Mouse (Mus musculus) intestine, embryonic 14.5 days (tissue): ENCODE measurements around the gene Tatdn3. TPM values are rescaled to one million over a fixed set of nuclear protein-coding genes. Genes with fewer than 3 reads are reported as not detected.

Experiments
- ATAC-seq: fragments of 200-750 bp; cut with Nextera tagmentation; replicated peaks from 2 replicates; pipeline ENCODE4 v1.8.0; 2017; ENCODE audit warnings: low read depth, moderate number of reproducible peaks, moderate TSS enrichment, moderate library complexity; ENCODE audit not compliant: low FRiP score, low TSS enrichment
- DNase-seq: peaks from one replicate; pipeline ENCODE4 v3.0.0-alpha.2; 2018; ENCODE audit warnings: low spot score
- H3K27ac ChIP-seq: fragments of 300-500 bp; sonication (generic); 2 replicates; pipeline ENCODE4 v1.5.1; 2014; ENCODE audit warnings: low read depth, mild to moderate bottlenecking, control low read depth
- H3K27me3 ChIP-seq: fragments of 300-500 bp; sonication (generic); replicated peaks from 2 replicates; pipeline ENCODE4 v1.6.1; 2014; ENCODE audit warnings: low read length, control low read depth; ENCODE audit not compliant: control insufficient read depth, insufficient read depth
- H3K36me3 ChIP-seq: fragments of 300-500 bp; sonication (generic); 2 replicates; pipeline ENCODE4 v1.6.1; 2014; ENCODE audit warnings: low read length, control low read depth; ENCODE audit not compliant: control insufficient read depth, insufficient read depth
- H3K4me1 ChIP-seq: fragments of 300-500 bp; sonication (generic); replicated peaks from 2 replicates; pipeline ENCODE4 v1.6.1; 2014; ENCODE audit warnings: low read length, control low read depth, mixed read lengths; ENCODE audit not compliant: control insufficient read depth, insufficient read depth
- H3K4me2 ChIP-seq: fragments of 300-500 bp; sonication (generic); 2 replicates; pipeline ENCODE4 v1.6.1; 2014; ENCODE audit warnings: low read length
- H3K4me3 ChIP-seq: fragments of 300-500 bp; sonication (generic); 2 replicates; pipeline ENCODE4 v1.5.1; 2014; ENCODE audit warnings: low read depth, low read length, control low read depth, mixed read lengths
- H3K9ac ChIP-seq: fragments of 300-500 bp; sonication (generic); 2 replicates; pipeline ENCODE4 v1.6.1; 2014; ENCODE audit warnings: mild to moderate bottlenecking, low read length
- H3K9me3 ChIP-seq: fragments of 300-500 bp; sonication (generic); 2 replicates; pipeline ENCODE4 v1.6.1; 2016; ENCODE audit warnings: low read length, control low read depth; ENCODE audit not compliant: control insufficient read depth
- WGBS: fragments of 180-500 bp; shearing (Covaris S2); extraction: QIAGEN DNeasy Blood & Tissue Kit; methylation state at CpG from one replicate; pipeline ENCODE4 v1.1.7; 2014; 5-methylcytosine and 5-hydroxymethylcytosine counted together
- polyA plus RNA-seq: library from polyadenylated mRNA; unstranded; fragments of >200 nt; fragmentation: Nextera tagmentation; extraction: Ambion mirVana; gene quantifications from 2 replicates; pipeline ENCODE4 v1.2.1, GENCODE M21; 2014

Tatdn3 gene
- polyA plus RNA-seq, 1 experiment from 2014 or later = 12.4 TPM

DNA sequence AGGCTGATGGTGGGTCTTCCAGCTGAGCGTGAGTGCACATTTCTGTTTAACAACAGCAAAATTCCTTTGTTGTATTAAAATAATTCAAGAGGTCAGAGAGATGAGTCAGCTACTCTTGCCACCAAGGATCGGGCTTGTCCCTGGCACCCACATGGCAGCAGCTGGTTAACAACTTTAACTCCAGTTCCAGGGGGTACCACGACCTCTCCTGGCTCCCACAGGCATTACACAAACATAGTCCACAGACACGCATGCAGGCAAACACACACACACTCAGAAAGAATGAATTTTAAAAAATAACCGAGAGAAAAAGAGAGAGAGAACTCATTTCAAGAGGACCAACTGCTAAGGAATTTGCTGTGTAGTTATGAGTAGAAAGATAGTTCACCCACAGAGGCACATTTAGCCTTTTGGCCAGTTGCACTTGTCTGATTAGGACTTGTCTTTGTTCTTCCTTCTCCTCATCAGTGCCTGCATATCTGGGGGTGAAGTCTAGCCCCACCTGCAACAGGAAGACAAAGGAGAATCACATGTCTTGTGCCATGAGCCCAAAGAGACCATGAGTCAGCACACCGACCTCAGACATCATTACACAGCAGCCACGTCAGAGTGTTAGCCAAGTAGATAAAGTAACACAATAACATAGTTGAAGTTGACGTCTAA lies 7.7 kb downstream of the Tatdn3 start:
- DNase-seq (no peak), ATAC-seq (no peak)
- Histone ChIP-seq H3K4me2 (no peak overlapping the region), H3K4me3 (no peak overlapping the region), H3K4me1 (no peaks in the 10 kb centered on the region), H3K36me3 (no peaks in the 10 kb centered on the region), H3K27ac (no peak overlapping the region), H3K27me3 (no peaks in the 10 kb centered on the region), H3K9ac (no peak overlapping the region), H3K9me3 (no peaks in the 10 kb centered on the region)
- 75% methylated on average over 8 of the region's 8 CpGs for WGBS

DNA sequence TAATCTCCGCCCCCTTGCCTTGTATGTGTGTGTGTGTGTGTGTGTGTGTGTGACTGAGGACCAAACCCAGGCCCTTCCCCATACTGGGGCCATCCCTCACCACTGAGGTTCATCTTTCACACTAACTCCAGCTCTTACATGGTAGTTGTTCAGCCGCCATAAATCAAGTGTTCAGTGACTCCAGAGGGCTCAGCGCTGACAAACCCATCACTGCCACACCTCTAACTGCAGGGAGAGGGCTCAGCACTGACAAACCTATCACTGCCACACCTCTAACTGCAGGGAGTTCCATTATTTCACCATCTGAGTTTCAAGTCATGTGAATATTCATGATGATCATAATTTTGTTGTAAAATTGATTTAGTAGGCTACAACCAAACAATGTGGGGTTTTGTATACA lies 9.2 kb downstream of the Tatdn3 start:
- WGBS = 76% methylated on average over 3 of the region's 3 CpGs
- no peak for ATAC-seq

GRCm38 (mm10) chr1:191046231-191046824 lies 16.4 kb downstream of the Tatdn3 start:
- Histone ChIP-seq H3K4me1 (no peaks in the 10 kb centered on the region), H3K27me3 (no peaks in the 10 kb centered on the region), H3K9ac (no peak overlapping the region), H3K36me3 (no peaks in the 10 kb centered on the region), H3K27ac (no peak overlapping the region), H3K4me3 (no peak overlapping the region), H3K9me3 (no peaks in the 10 kb centered on the region), H3K4me2 (no peak overlapping the region)
- ATAC-seq = no peak
- WGBS = 71% methylated on average over 7 of the region's 7 CpGs
- no peak for DNase-seq

More for the DNA sequence above, 9.2 kb downstream of the Tatdn3 start:
- H3K27ac ChIP-seq = no peak overlapping the region
- H3K27me3 ChIP-seq = no peaks in the 10 kb centered on the region
- DNase-seq = no peak
- H3K4me2 ChIP-seq = no peak overlapping the region
- H3K9me3 ChIP-seq = no peaks in the 10 kb centered on the region
- no peaks in the 10 kb centered on the region for H3K36me3 ChIP-seq
- no peaks in the 10 kb centered on the region for H3K4me1 ChIP-seq
- H3K4me3 ChIP-seq = no peak overlapping the region
- H3K9ac ChIP-seq = no peak overlapping the region

GRCm38 (mm10) chr1:191045264-191045663 lies 17.5 kb downstream of the Tatdn3 start:
- Histone ChIP-seq H3K9ac (no peak overlapping the region), H3K4me2 (no peak overlapping the region), H3K27ac (no peak overlapping the region), H3K9me3 (no peaks in the 10 kb centered on the region), H3K27me3 (no peaks in the 10 kb centered on the region), H3K4me1 (no peaks in the 10 kb centered on the region), H3K36me3 (no peaks in the 10 kb centered on the region), H3K4me3 (no peak overlapping the region)
- WGBS = 91% methylated on average over 2 of the region's 2 CpGs
- no peak for DNase-seq
- ATAC-seq = no peak

- WGBS = 60% methylated on average over 3 of the region's 3 CpGs
- no peaks in the 10 kb centered on the region for H3K36me3 ChIP-seq
- no peaks in the 10 kb centered on the region for H3K9me3 ChIP-seq
- no peaks in the 10 kb centered on the region for H3K4me1 ChIP-seq
- ATAC-seq (no peak), DNase-seq (no peak)
- no peak overlapping the region for H3K9ac ChIP-seq
- no peaks in the 10 kb centered on the region for H3K27me3 ChIP-seq
- no peak overlapping the region for H3K4me2 ChIP-seq
- no peak overlapping the region for H3K27ac ChIP-seq
- no peak overlapping the region for H3K4me3 ChIP-seq
Observed at GRCm38 (mm10) chr1:191042688-191043087, 20.0 kb downstream of the Tatdn3 start.

DNA sequence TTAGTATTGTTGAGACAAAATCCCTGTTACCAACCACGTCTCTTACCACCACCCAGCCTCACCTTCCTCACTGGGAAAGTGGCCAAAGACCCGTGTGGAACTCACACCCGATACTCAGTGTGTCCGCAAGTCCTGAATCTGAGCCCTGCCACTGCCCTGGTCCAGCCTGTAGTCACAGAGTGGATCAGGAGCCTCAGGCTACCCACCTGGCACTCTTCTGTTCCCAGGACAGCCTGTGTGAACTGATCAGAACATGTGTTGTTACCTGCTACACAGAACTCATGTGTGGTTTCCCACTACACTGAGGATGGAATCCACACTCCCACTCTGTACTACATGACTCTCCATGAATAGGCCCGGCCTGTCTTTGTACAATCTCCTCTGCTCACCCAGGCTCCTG lies 20.6 kb downstream of the Tatdn3 start:
- Histone ChIP-seq H3K4me1 (no peaks in the 10 kb centered on the region), H3K9me3 (no peaks in the 10 kb centered on the region), H3K36me3 (no peaks in the 10 kb centered on the region), H3K4me2 (no peak overlapping the region), H3K27me3 (no peaks in the 10 kb centered on the region), H3K27ac (no peak overlapping the region), H3K4me3 (no peak overlapping the region), H3K9ac (no peak overlapping the region)
- 87% methylated on average over 5 of the region's 5 CpGs for WGBS
- no peak for ATAC-seq
- DNase-seq = no peak

- Histone ChIP-seq H3K9me3 (no peaks in the 10 kb centered on the region), H3K27ac (no peak overlapping the region), H3K4me2 (no peak overlapping the region), H3K27me3 (no peaks in the 10 kb centered on the region), H3K36me3 (no peaks in the 10 kb centered on the region), H3K4me3 (no peak overlapping the region), H3K4me1 (no peaks in the 10 kb centered on the region), H3K9ac (no peak overlapping the region)
- no peak for ATAC-seq
- no peak for DNase-seq
Observed at GRCm38 (mm10) chr1:191041352-191041751, 21.4 kb downstream of the Tatdn3 start.

DNA sequence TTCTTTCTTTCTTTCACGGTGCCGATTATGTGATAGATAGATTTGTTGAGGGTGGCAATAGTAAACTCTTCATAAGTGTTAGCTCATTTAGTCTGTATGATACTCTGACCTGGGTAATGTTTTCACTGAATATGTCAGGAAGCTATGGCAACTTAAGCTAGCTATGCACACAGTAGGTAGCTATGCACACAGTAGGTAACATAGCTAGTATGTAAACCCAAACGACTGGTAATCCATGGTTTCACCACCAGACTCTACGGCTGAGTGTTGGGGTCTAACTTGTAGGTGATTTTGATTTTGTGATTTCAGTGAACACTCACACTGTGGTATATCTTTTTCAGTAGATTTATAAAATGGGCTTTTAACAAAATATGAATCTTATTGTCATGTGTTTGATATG lies 24.7 kb downstream of the Tatdn3 start:
- DNase-seq (no peak), ATAC-seq (no peak)
- no peak overlapping the region for H3K4me2 ChIP-seq
- no peaks in the 10 kb centered on the region for H3K36me3 ChIP-seq
- no peaks in the 10 kb centered on the region for H3K27me3 ChIP-seq
- no peak overlapping the region for H3K4me3 ChIP-seq
- no peak overlapping the region for H3K27ac ChIP-seq
- no peaks in the 10 kb centered on the region for H3K4me1 ChIP-seq
- 89% methylated on average over 4 of the region's 4 CpGs for WGBS
- no peaks in the 10 kb centered on the region for H3K9me3 ChIP-seq
- no peak overlapping the region for H3K9ac ChIP-seq
